Mouse (Mus musculus) myocyte (in vitro differentiated cells): Measurements from ENCODE around the gene Fam208a. TPM values are rescaled to one million over a fixed set of nuclear protein-coding genes. Genes with fewer than 3 reads are reported as not detected.
A peak's percentile ranks its signal among the peaks of the same experiment; 100 is the strongest.

Source experiments
- H3K27me3 ChIP-seq: one replicate; pipeline ENCODE4 v1.6.1; 2011; ENCODE audit not compliant: control insufficient read depth, insufficient read depth, insufficient read length
- H3K36me3 ChIP-seq: one replicate; pipeline ENCODE4 v1.6.1; 2011; ENCODE audit not compliant: control insufficient read depth, insufficient read depth
- H3K4me2 ChIP-seq: one replicate; pipeline ENCODE4 v1.6.1; 2011; ENCODE audit warnings: low read depth, control low read depth
- H3K4me3 ChIP-seq: one replicate; pipeline ENCODE4 v1.5.1; 2011; ENCODE audit warnings: mild to moderate bottlenecking, control low read depth, moderate library complexity
- H3K79me2 ChIP-seq: one replicate; pipeline ENCODE4 v1.6.1; 2011; ENCODE audit not compliant: control insufficient read depth, insufficient read depth
- H3ac ChIP-seq: one replicate; pipeline ENCODE4 v1.6.1; 2011; ENCODE audit not compliant: control insufficient read depth, insufficient read length
- CEBPB ChIP-seq: IDR thresholded peaks from 2 replicates; pipeline ENCODE4 v1.6.1; 2011; ENCODE audit warnings: mild to moderate bottlenecking, moderate library complexity; ENCODE audit not compliant: poor library complexity, insufficient read depth, severe bottlenecking
- E2F4 ChIP-seq: IDR thresholded peaks from one replicate; pipeline ENCODE4 v1.6.1; 2011; ENCODE audit warnings: mild to moderate bottlenecking, control low read depth, moderate library complexity; ENCODE audit not compliant: insufficient read depth
- MAX ChIP-seq: IDR thresholded peaks from one replicate; pipeline ENCODE4 v1.6.1; 2011; ENCODE audit warnings: low read depth, mild to moderate bottlenecking, control low read depth
- MYOD1 ChIP-seq, 3 experiments: IDR thresholded peaks; one replicate each; pipeline ENCODE4 v1.6.1; 2011; ENCODE audit warnings: control low read depth in 2 of 3, low read depth in 2 of 3, mild to moderate bottlenecking in 2 of 3, moderate library complexity in 1 of 3; ENCODE audit not compliant: insufficient read length in 2 of 3, control insufficient read depth in 1 of 3
- MYOG ChIP-seq, 3 experiments: IDR thresholded peaks; one replicate each; pipeline ENCODE4 v1.6.1; 2011; ENCODE audit warnings: control low read depth in 2 of 3, low read depth in 2 of 3, mild to moderate bottlenecking in 2 of 3; ENCODE audit not compliant: insufficient read length in 2 of 3, control insufficient read depth in 1 of 3, insufficient read depth in 1 of 3
- POLR2A ChIP-seq: IDR thresholded peaks from one replicate; pipeline ENCODE4 v1.6.1; 2011; ENCODE audit warnings: low read depth, mild to moderate bottlenecking, control low read depth, moderate library complexity; ENCODE audit not compliant: insufficient read length
- POLR2AphosphoS2 ChIP-seq: IDR thresholded peaks from one replicate; pipeline ENCODE4 v1.6.1; 2011; ENCODE audit warnings: low read depth, control low read depth; ENCODE audit not compliant: insufficient read length
- REST ChIP-seq: IDR thresholded peaks from one replicate; pipeline ENCODE4 v1.6.1; 2011; ENCODE audit warnings: mild to moderate bottlenecking, control low read depth, moderate library complexity; ENCODE audit not compliant: insufficient read depth, insufficient read length
- SRF ChIP-seq: IDR thresholded peaks from one replicate; pipeline ENCODE4 v1.6.1; 2011; ENCODE audit warnings: low read depth; ENCODE audit not compliant: control insufficient read depth, insufficient read length
- TCF12 ChIP-seq: IDR thresholded peaks from one replicate; pipeline ENCODE4 v1.6.1; 2011; ENCODE audit warnings: mild to moderate bottlenecking, control low read depth; ENCODE audit not compliant: poor library complexity, insufficient read depth, severe bottlenecking
- TCF3 ChIP-seq: IDR thresholded peaks from one replicate; pipeline ENCODE4 v1.6.1; 2011; ENCODE audit warnings: low read depth, control low read depth; ENCODE audit not compliant: insufficient read length
- USF1 ChIP-seq: IDR thresholded peaks from one replicate; pipeline ENCODE4 v1.6.1; 2011; ENCODE audit warnings: low read depth, mild to moderate bottlenecking, control low read depth, moderate library complexity
- polyA plus RNA-seq: library from polyadenylated mRNA; unstranded; fragments of >200 nt; fragmentation: generic; extraction: Trizol; gene quantifications from one replicate; pipeline ENCODE4 v1.2.1, GENCODE M21; 2012; ENCODE audit warnings: missing spikeins

The Fam208a gene
- polyA plus RNA-seq = 2.0 TPM

GRCm38 (mm10) chr14:27428573-27428972 lies at the start of gene Fam208a:
Gene Fam208a (plus strand): TSS chr14:27428834.
- H3K36me3 ChIP-seq = no peaks in the 10 kb centered on the region
- TF ChIP-seq TCF12 (no peak), E2F4 (no peak), SRF (no peak), USF1 (no peak), TCF3 (no peak), POLR2AphosphoS2 (peak; percentile 61), POLR2A (peak; percentile 75), CEBPB (no peak), MAX (peak; percentile 50), MYOD1 (IDR thresholded peaks at IDR 0.05; ENCODE audit: control insufficient read depth in 1 of 3, insufficient read length in 2 of 3, low read depth in 2 of 3) (no peak), MYOG (IDR thresholded peaks at IDR 0.05; ENCODE audit: control insufficient read depth in 1 of 3, insufficient read depth in 1 of 3, insufficient read length in 2 of 3, low read depth in 2 of 3) (no peak), REST (no peak)
- peaks cover 27% of the 10 kb centered on the region for H3K79me2 ChIP-seq
- peak within 1 kb of the TSS; percentile 69 for H3K4me2 ChIP-seq
- no peaks in the 10 kb centered on the region for H3K27me3 ChIP-seq
- H3K4me3 ChIP-seq = peak within 1 kb of the TSS; percentile 46
- H3ac ChIP-seq = peak within 1 kb of the TSS; percentile 66

DNA sequence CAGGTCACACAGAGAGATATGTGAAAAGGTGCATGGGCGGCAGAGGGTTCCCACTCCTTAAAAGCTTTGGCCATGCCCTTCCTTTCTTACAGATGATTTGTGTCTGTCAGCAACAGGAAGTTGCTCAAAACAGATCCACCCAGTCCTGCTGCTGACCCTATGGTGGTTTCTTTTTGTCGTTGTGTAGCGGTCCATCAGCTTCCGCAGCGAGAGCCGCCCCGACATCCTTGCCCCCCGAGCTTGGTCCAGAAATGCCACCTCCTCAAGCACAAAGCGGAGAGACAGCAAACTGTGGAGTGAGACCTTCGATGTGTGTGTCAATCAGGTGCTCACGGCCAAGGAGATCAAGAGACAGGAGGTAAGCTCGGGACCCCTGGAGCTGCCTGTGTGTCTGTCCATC lies 49.2 kb upstream of the Fam208a start:
- Histone ChIP-seq H3K27me3 (no peaks in the 10 kb centered on the region), H3K4me2 (no peak overlapping the region), H3K36me3 (no peaks in the 10 kb centered on the region), H3K4me3 (no peak overlapping the region), H3ac (no peak overlapping the region), H3K79me2 (no peaks in the 10 kb centered on the region)
- TF ChIP-seq MYOG (IDR thresholded peaks at IDR 0.05; ENCODE audit: control insufficient read depth in 1 of 3, insufficient read depth in 1 of 3, insufficient read length in 2 of 3, low read depth in 2 of 3) (no peak), E2F4 (no peak), MAX (no peak), MYOD1 (IDR thresholded peaks at IDR 0.05; ENCODE audit: control insufficient read depth in 1 of 3, insufficient read length in 2 of 3, low read depth in 2 of 3) (no peak)

DNA sequence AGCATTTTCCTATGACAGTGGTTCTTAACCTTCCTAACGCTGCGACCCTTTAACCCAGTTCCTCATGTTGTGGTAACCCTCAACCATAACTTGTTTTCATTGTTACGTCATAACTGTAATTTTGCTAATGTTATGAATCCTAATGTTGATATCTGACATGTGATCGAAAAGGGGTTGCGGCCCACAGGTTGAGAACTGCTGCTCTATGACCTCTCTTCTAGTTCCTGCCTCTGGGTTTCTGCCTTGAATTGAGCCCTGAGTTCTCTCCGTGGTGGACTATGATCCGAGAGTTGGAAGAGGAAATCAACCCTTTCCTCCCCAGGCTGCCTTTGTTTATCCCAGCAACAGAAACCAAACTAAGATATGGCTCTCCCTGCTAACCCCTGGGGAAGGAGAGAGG lies 47.2 kb upstream of the Fam208a start:
- H3K4me3 ChIP-seq = no peak overlapping the region
- no peaks in the 10 kb centered on the region for H3K27me3 ChIP-seq
- no peaks in the 10 kb centered on the region for H3K79me2 ChIP-seq
- no peak overlapping the region for H3K4me2 ChIP-seq
- TF ChIP-seq TCF12 (no peak), MYOG (IDR thresholded peaks at IDR 0.05; ENCODE audit: control insufficient read depth in 1 of 3, insufficient read depth in 1 of 3, insufficient read length in 2 of 3, low read depth in 2 of 3) (no peak), POLR2AphosphoS2 (no peak), REST (no peak), USF1 (no peak), E2F4 (no peak), CEBPB (no peak), MAX (no peak), MYOD1 (IDR thresholded peaks at IDR 0.05; ENCODE audit: control insufficient read depth in 1 of 3, insufficient read length in 2 of 3, low read depth in 2 of 3) (no peak), TCF3 (no peak), POLR2A (no peak), SRF (no peak)
- no peak overlapping the region for H3ac ChIP-seq
- no peaks in the 10 kb centered on the region for H3K36me3 ChIP-seq

DNA sequence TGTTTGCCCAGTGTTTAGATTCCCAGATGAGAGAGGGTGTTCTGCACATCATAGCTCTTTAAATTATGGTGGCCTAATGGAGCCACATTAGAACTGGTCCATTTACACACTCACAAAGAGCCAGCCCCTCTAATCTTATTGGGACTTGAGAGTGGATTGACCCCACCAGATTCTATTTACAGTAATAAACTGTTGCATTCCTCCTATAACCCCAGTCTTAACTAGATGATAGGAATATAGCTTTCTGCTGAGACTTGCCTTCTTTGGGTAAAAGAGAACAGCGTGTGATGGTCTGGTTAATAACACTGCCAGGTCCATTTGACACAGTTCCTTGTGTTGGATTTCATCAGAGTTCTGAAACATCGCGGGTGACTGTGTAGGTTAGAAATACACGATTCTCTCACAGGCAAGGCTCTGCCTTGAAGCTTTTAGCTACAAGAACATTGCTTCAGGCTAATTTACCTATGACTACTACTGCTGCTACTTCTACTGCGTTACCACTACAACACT lies 45.3 kb upstream of the Fam208a start:
- Histone ChIP-seq H3K4me3 (no peak overlapping the region), H3K4me2 (no peak overlapping the region), H3K27me3 (no peaks in the 10 kb centered on the region), H3ac (no peak overlapping the region), H3K36me3 (no peaks in the 10 kb centered on the region), H3K79me2 (no peaks in the 10 kb centered on the region)
- TF ChIP-seq REST (no peak), TCF3 (no peak), POLR2A (no peak), CEBPB (no peak), POLR2AphosphoS2 (no peak), USF1 (no peak), MYOG (IDR thresholded peaks at IDR 0.05; ENCODE audit: control insufficient read depth in 1 of 3, insufficient read depth in 1 of 3, insufficient read length in 2 of 3, low read depth in 2 of 3) (no peak), E2F4 (no peak), MYOD1 (IDR thresholded peaks at IDR 0.05; ENCODE audit: control insufficient read depth in 1 of 3, insufficient read length in 2 of 3, low read depth in 2 of 3) (no peak)

DNA sequence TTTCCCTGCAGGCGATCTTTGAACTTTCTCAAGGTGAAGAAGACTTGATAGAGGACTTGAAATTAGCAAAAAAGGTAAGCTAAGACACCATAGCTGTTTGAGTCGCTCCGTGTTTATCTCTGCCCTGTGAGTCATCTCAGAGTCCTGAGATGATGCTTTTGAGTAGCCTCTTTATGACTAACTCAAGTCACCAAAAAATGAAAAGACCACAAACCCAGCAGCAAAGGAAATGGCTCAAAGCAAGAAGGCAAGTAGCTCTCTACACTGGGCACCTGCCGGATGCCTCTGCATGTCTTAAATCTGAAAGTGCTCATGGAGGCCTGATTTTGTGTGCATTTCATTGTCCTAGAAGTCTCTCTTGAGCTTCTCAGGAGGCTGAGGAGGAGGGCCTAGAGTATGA lies 44.5 kb upstream of the Fam208a start:
- TF ChIP-seq MYOD1 (IDR thresholded peaks at IDR 0.05; ENCODE audit: control insufficient read depth in 1 of 3, insufficient read length in 2 of 3, low read depth in 2 of 3) (no peak), POLR2AphosphoS2 (no peak), MAX (no peak), REST (no peak), TCF3 (no peak), POLR2A (no peak), TCF12 (no peak), MYOG (IDR thresholded peaks at IDR 0.05; ENCODE audit: control insufficient read depth in 1 of 3, insufficient read depth in 1 of 3, insufficient read length in 2 of 3, low read depth in 2 of 3) (no peak), USF1 (no peak), SRF (no peak), CEBPB (no peak), E2F4 (no peak)
- no peak overlapping the region for H3K4me3 ChIP-seq

More for the DNA sequence above, 44.5 kb upstream of the Fam208a start:
- Histone ChIP-seq H3K36me3 (no peaks in the 10 kb centered on the region), H3K4me2 (no peak overlapping the region), H3K27me3 (no peaks in the 10 kb centered on the region), H3ac (no peak overlapping the region), H3K79me2 (no peaks in the 10 kb centered on the region)
